In the genomic region with DNA sequence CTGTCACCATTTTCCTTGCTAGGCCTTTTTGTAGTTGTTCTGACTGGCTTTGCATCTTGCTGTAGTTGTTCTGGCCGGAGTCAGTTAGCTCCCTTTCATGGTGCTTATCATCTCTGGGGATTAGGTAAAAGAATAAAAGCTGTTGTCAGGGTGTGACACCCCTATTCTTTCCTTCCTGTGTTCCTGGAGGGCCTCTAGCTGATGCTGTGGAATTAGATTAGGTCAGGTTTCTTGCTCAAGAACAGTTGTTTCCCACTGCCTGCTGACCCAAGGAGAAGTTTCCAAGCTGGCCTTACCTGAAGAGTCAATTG, we compare ENCODE assay signal across 11 mouse cellular contexts. TPM values are rescaled to one million over a fixed set of nuclear protein-coding genes. Genes with fewer than 3 reads are reported as not detected.
A peak's percentile ranks its signal among the peaks of the same experiment; 100 is the strongest.
DNase-seq lines count a peak whose midpoint lies in the region; ATAC-seq and TF ChIP-seq lines count a peak whose summit lies in the region.
"Had no signal": no experiment of that assay in that cellular context is flagged by ENCODE, and none has a peak within 500 bp of the region (broad histone marks: within the 10 kb centered on the region; RNA-seq: fewer than 3 reads in every experiment).

No protein-coding gene starts in this region.

- peaks cover 41% of the 10 kb centered on the region for H3K36me3 ChIP-seq in erythroblast, embryonic 14.5 days (ENCODE audit: control insufficient read depth)
- H3K36me3 ChIP-seq in lung, embryonic 16.5 days (ENCODE audit: control insufficient read depth, insufficient read depth, low read length): no peaks in the 10 kb centered on the region
- no peaks in the 10 kb centered on the region for H3K36me3 ChIP-seq in hindbrain, embryonic 13.5 days
- no peaks in the 10 kb centered on the region for H3K36me3 ChIP-seq in midbrain, postnatal 0 days (ENCODE audit: insufficient read depth, low read length)
- H3K36me3 ChIP-seq: lung, embryonic 15.5 days had no signal

- no peak for DNase-seq in lung, adult 2 months
- no peak for DNase-seq in midbrain, postnatal 0 days (ENCODE audit: low spot score)
- DNase-seq in thymus, postnatal 0 days (ENCODE audit: low spot score): no peak
- no peak for DNase-seq in layer of hippocampus, postnatal 10 days (ENCODE audit: low spot score in 2 of 2)

- H3K9me3 ChIP-seq in erythroblast, embryonic 14.5 days (ENCODE audit: control insufficient read depth, low read length): no peaks in the 10 kb centered on the region
- no peaks in the 10 kb centered on the region for H3K9me3 ChIP-seq in lung, embryonic 16.5 days (ENCODE audit: control insufficient read depth, low read length)
- H3K9me3 ChIP-seq in hindbrain, embryonic 13.5 days: no peaks in the 10 kb centered on the region
- H3K9me3 ChIP-seq in midbrain, postnatal 0 days (ENCODE audit: low read length): no peaks in the 10 kb centered on the region
- H3K9me3 ChIP-seq: lung, embryonic 15.5 days had no signal

- no peak for TF ChIP-seq CTCF in lung, adult 2 months (IDR thresholded peaks at IDR 0.05; ENCODE audit: insufficient read depth, low read length)
- TF ChIP-seq CTCF in midbrain, postnatal 0 days (IDR thresholded peaks at IDR 0.05): no peak

- H3K27ac ChIP-seq in lung, embryonic 16.5 days (ENCODE audit: low read length): 0 out of 2 replicates have a peak overlapping the region, but pooled peaks have one; percentile 12
- peak overlapping the region; percentile 44 for H3K27ac ChIP-seq in hindbrain, embryonic 13.5 days
- H3K27ac ChIP-seq in midbrain, postnatal 0 days (ENCODE audit: low read depth, low read length): 0 out of 2 replicates have a peak overlapping the region, but pooled peaks have one; percentile 32
- H3K27ac ChIP-seq: lung, embryonic 15.5 days had no signal

- no peak overlapping the region for H3K4me2 ChIP-seq in lung, embryonic 16.5 days (ENCODE audit: low read depth, low read length)
- no peak overlapping the region for H3K4me2 ChIP-seq in hindbrain, embryonic 13.5 days
- H3K4me2 ChIP-seq in midbrain, postnatal 0 days (ENCODE audit: low read depth, low read length, poor library complexity, severe bottlenecking): no peak overlapping the region
- H3K4me2 ChIP-seq: lung, embryonic 15.5 days had no signal

- H3K27me3 ChIP-seq in erythroblast, embryonic 14.5 days (ENCODE audit: control insufficient read depth): no peaks in the 10 kb centered on the region
- no peaks in the 10 kb centered on the region for H3K27me3 ChIP-seq in lung, embryonic 16.5 days (ENCODE audit: control insufficient read depth, insufficient read depth, low read depth, low read length)
- H3K27me3 ChIP-seq in hindbrain, embryonic 13.5 days: no peaks in the 10 kb centered on the region
- no peaks in the 10 kb centered on the region for H3K27me3 ChIP-seq in midbrain, postnatal 0 days (ENCODE audit: insufficient read depth, low read length)
- H3K27me3 ChIP-seq: lung, embryonic 15.5 days; Patski had no signal

- no peak for TF ChIP-seq POLR2A in lung, adult 2 months (IDR thresholded peaks at IDR 0.05; ENCODE audit: borderline replicate concordance, extremely low read depth, low read depth, low read length)

- peaks cover 85% of the 10 kb centered on the region for H3K4me1 ChIP-seq in erythroblast, embryonic 14.5 days (ENCODE audit: control insufficient read depth)
- peaks cover 51% of the 10 kb centered on the region for H3K4me1 ChIP-seq in lung, embryonic 16.5 days (replicated peaks; ENCODE audit: control insufficient read depth, insufficient read depth, low read length)
- H3K4me1 ChIP-seq in lung, adult 2 months (ENCODE audit: control insufficient read depth, insufficient read depth, low read length): peaks cover 63% of the 10 kb centered on the region
- peaks cover 48% of the 10 kb centered on the region for H3K4me1 ChIP-seq in hindbrain, embryonic 13.5 days (replicated peaks)
- H3K4me1 ChIP-seq in midbrain, postnatal 0 days (ENCODE audit: insufficient read depth, low read length): no peaks in the 10 kb centered on the region; the same call in none of the 2 replicates

- peak overlapping the region; percentile 37 for H3K4me3 ChIP-seq in erythroblast, embryonic 14.5 days (replicated peaks)
- H3K4me3 ChIP-seq in lung, embryonic 16.5 days (ENCODE audit: low read length): no peak overlapping the region
- H3K4me3 ChIP-seq in lung, adult 2 months (replicated peaks; ENCODE audit: extremely low read depth, low read depth, low read length): no peak overlapping the region
- no peak overlapping the region for H3K4me3 ChIP-seq in hindbrain, embryonic 13.5 days
- no peak overlapping the region for H3K4me3 ChIP-seq in midbrain, postnatal 0 days (ENCODE audit: low read depth, low read length)
- H3K4me3 ChIP-seq: lung, embryonic 15.5 days had no signal

- ATAC-seq in erythroblast, adult 5-6 weeks (replicated peaks; ENCODE audit: low FRiP score, poor library complexity, severe bottlenecking): no peak
- ATAC-seq in lung, embryonic 16.5 days (ENCODE audit: low read depth): no peak
- no peak for ATAC-seq in hindbrain, embryonic 13.5 days (ENCODE audit: low FRiP score)
- ATAC-seq in midbrain, postnatal 0 days (ENCODE audit: low FRiP score): no peak
- ATAC-seq: inflammation-experienced regulatory T-cells, adult 6 months; Patski had no signal

- 81% methylated on average over 1 of the region's 1 CpGs for WGBS in lung, embryonic 16.5 days
- 27% methylated on average over 1 of the region's 1 CpGs for WGBS in lung, adult 2 months
- 46% methylated on average over 1 of the region's 1 CpGs for WGBS in hindbrain, embryonic 13.5 days
- WGBS in midbrain, postnatal 0 days: 22% methylated on average over 1 of the region's 1 CpGs

- H3K9ac ChIP-seq in lung, embryonic 16.5 days (ENCODE audit: low read length): no peak overlapping the region
- H3K9ac ChIP-seq in hindbrain, embryonic 13.5 days: no peak overlapping the region
- H3K9ac ChIP-seq in midbrain, postnatal 0 days (replicated peaks; ENCODE audit: low read length, poor library complexity, severe bottlenecking): no peak overlapping the region
- H3K9ac ChIP-seq: lung, embryonic 15.5 days had no signal

RNA-seq across cellular contexts. Expression of gene Susd6, which starts 22.2 kb away (rescaled TPM):
- polyA plus RNA-seq in erythroblast, embryonic 14.5 days (2012): 1.1 and 1.2 TPM in 2 replicates
- 16.3 and 16.7 TPM in 2 replicates for total RNA-seq in erythroblast, adult 5-6 weeks (2015; ENCODE audit: low replicate concordance)
- total RNA-seq in erythroblast, adult 5-6 weeks (2017; ENCODE audit: low replicate concordance): 32.7 and 36.2 TPM in 2 replicates
- polyA plus RNA-seq in lung, embryonic 16.5 days (2015; fragmentation: Nextera tagmentation; extraction: Ambion mirVana): 21.9 and 22.8 TPM in 2 replicates
- 83.3 and 102 TPM in 2 replicates for polyA plus RNA-seq in lung, adult 2 months (2012; rRNA removed)
- 11.4 and 12.8 TPM in 2 replicates for polyA plus RNA-seq in hindbrain, embryonic 13.5 days (2015; fragmentation: Nextera tagmentation; extraction: Ambion mirVana)
- total RNA-seq in midbrain, postnatal 0 days (2014; rRNA removed): 17.3 and 22.5 TPM in 2 replicates
- 6.4 and 7.4 TPM in 2 replicates for polyA plus RNA-seq in midbrain, postnatal 0 days (2015; fragmentation: Nextera tagmentation; extraction: Ambion mirVana)
- 21.0 and 21.1 TPM in 2 replicates for polyA plus RNA-seq in thymus, postnatal 0 days (2015; fragmentation: Nextera tagmentation; extraction: Ambion mirVana)
- total RNA-seq in layer of hippocampus, postnatal 10 days (2021): 10 to 100 TPM; 36.3 to 36.5 TPM

RNA-seq across cellular contexts. Expression of gene Ccdc177, which starts 52.0 kb away (rescaled TPM):
- not detected in 2 replicates for polyA plus RNA-seq in erythroblast, embryonic 14.5 days (2012)
- total RNA-seq in erythroblast, adult 5-6 weeks (2015; ENCODE audit: low replicate concordance): not detected in 2 replicates
- total RNA-seq in erythroblast, adult 5-6 weeks (2017; ENCODE audit: low replicate concordance): not detected in 2 replicates
- polyA plus RNA-seq in lung, embryonic 16.5 days (2015; fragmentation: Nextera tagmentation; extraction: Ambion mirVana): 0.06 TPM in 1 of 2 replicates, not detected in the other
- polyA plus RNA-seq in lung, adult 2 months (2012; rRNA removed): not detected in 2 replicates
- 3.8 and 4.0 TPM in 2 replicates for polyA plus RNA-seq in hindbrain, embryonic 13.5 days (2015; fragmentation: Nextera tagmentation; extraction: Ambion mirVana)
- total RNA-seq in midbrain, postnatal 0 days (2014; rRNA removed): 22.4 and 25.5 TPM in 2 replicates
- polyA plus RNA-seq in midbrain, postnatal 0 days (2015; fragmentation: Nextera tagmentation; extraction: Ambion mirVana): 2.1 and 2.4 TPM in 2 replicates
- 0.03 TPM in 1 of 2 replicates, not detected in the other for polyA plus RNA-seq in thymus, postnatal 0 days (2015; fragmentation: Nextera tagmentation; extraction: Ambion mirVana)
- total RNA-seq in layer of hippocampus, postnatal 10 days (2021): 10 to 100 TPM; 18.1 to 19.0 TPM
- polyA plus RNA-seq: inflammation-experienced regulatory T-cells, adult 6 months had no signal
